Mouse (Mus musculus): ENCODE measurements around the gene Faap20.

The Faap20 gene

DNA sequence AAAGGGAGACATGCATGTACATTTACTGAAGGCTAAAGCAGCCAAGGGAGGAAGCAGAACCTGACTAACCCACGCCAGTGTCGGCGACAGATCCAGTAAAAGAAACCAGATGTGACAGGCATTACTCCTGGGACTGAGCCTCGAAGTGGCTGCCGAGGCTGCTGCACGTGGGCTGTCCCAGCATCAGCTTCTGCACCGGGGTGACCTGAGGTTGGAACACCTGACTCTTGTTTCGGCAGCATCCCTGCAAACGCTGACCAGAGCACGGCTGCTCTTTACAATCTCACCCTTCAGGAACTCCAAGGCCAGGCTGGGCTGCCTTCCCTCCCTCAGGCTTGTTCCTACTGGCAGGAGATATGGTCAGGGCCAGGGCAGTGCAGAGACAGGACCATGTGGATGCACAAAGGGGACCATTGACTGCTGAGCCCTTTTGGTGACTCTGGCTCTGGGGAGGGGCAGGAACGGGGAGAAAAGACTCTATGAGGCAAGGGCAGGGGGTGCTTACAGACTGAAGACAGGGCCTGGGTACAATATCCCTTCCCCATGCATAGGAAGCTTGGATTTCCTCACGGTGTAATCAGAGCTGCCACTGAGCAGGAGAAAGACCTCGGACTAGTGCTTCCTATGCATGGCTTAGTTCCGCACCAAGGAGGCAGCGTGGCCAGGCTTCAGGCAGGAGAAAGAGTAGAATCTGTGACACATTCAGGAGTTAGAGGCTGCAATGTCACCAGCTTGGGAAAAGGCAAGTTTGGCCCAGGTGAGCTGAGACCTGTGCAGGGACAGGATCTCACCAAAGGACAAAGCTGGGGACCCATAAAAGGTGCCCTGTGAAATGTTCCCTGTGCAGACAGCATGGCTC, 35.1 kb downstream of the Faap20 start:
- DNase-seq (ENCODE audit: low read depth, low spot score) = no peak

DNA sequence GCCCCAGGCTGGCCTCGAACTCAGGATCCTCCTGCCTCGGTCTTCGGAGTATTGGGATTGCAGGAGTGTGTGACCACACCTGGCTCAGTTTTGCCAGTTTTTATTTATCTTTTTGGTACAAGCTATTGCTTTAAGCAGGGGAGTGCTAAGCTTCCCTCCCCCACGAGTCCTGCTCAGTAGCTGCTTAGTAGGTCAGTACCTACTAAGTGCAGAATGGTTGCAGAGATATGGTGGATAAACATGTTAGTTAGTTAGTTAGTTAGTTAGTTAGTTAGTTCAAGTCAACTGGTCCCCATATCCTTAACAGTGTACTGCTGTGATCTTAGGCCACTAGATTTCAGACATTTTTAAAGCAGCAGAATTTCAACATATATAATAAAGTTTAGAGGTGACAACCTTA, 36.5 kb downstream of the Faap20 start:
- no peak for DNase-seq (ENCODE audit: low read depth, low spot score)

DNA sequence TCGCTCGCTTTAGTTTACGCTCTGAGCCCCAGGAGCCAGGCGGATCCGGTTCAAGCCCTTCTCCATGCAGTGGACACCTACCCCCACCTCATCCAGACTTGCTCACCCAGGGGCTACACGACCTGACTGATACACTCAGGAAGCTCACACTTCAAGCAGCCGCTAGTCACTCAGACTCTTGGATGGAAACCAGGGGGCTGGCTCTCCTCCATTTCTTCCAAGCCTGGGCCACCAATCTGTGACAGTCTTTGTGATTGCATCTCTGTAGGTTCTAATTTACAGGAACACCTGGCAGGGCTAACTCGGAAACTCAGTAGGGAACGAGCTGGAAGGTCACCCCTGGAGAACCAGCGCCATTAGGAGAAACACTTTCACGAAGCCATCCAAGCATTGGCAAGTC, 38.1 kb downstream of the Faap20 start:
- no peak for DNase-seq (ENCODE audit: low read depth, low spot score)

DNA sequence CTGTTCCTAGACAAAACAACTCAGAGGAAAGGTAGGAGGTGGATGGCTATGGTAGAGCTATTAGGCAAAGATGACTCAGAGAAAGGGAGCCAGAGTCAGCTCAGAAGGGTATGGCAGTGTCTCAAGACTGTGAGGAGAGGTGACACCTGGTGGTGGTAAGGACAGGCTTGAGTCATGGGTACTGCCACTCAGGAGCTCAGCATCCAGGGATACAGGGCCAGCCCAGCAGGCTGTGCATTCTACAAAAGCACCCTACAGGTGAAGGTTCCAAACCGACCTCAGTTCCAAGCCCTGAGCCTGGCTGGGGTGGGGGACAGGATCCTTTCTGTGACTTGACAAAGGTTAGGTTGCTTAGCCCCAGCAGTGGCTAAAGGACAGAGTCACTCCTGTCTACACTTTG, 39.0 kb downstream of the Faap20 start:
- DNase-seq (ENCODE audit: low read depth, low spot score) = no peak

DNA sequence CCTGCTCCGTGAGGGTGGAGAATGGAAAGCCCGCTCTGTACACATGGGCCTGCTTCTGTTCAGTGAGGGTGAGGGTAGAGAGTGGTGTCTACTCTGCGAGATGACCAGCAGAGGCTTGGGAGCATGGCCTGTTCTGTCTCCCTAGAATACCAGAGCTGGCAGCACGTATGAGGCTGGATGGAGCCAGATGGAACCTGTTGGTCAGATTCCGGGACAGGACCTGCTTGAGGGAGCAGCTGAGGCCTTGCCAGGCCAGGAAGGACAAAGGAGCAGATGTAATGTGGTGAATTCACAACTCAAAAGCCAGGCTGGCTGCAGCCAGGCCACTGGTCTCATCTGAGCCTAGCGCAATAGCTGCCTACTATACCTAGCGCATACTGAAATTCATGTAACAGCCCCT, 40.4 kb downstream of the Faap20 start:
- no peak for DNase-seq (ENCODE audit: low read depth, low spot score)

DNA sequence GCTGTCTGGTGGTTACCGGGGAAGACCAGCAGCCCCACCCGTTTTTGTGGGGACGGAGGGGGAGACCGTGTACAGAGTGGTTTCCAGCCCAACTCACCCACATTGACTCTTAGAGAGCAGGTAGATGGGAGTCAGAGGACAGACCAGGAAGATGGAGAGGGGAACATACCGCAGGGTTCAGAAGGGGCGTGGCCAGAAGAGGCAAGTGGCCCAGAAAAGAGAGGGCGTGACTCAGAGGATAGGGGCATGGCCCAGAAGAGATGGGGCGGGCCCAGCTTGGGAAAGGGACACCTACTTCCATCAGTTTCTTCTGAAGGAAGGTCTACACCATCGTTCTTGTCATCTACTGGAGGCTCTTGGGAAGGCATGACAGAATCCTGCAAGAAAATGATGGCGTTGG, 43.3 kb downstream of the Faap20 start:
- no peak for DNase-seq (ENCODE audit: low read depth, low spot score)

DNA sequence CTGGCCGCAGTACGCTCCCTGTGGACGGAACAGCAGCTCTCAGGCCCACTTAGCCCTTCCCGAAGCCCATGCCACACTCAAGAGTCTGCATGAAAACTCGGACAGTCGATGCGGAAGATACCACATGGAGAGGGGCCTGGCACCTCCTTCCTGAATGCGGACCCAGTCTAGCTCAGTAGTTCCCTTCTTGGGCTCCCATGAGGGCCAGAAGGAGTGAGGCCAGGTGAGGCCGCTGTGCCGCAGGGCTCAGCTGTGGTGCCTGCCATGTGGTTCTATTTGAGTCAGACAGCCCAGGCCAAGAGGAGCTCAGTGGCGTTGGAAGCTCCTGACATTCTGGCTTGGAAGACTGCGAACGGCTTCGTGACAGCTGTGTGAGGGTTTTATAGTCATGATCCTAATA, 44.8 kb downstream of the Faap20 start:
- no peak for DNase-seq (ENCODE audit: low read depth, low spot score)

DNA sequence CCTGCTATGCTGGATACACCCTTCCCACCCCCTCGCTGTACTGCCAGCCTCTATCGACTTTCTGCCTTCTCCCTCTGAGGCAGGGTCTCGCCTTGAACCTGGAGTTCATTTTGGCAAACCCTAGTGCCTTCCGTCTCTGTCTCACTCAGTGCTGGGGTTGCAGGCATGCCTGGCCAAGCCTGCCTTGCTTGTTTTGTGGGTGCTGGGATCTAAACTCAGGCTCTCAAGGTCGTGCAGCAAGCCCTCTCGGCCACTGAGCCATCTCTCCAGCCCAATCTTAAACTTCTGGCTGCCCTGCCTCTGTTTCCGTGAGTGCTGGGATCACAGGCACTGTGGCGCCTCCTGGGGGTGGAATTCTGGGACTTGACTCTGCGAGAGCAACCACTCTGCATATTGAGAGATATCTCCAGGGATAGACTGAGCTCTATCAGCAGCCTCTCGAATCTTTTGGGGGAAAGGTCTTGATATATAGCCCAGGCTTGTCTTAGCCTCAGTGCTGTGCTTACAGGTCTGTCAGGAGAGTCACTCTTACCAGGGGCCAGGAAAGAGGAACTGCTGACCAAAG, 45.5 kb downstream of the Faap20 start:
- no peak for DNase-seq (ENCODE audit: low read depth, low spot score)

DNA sequence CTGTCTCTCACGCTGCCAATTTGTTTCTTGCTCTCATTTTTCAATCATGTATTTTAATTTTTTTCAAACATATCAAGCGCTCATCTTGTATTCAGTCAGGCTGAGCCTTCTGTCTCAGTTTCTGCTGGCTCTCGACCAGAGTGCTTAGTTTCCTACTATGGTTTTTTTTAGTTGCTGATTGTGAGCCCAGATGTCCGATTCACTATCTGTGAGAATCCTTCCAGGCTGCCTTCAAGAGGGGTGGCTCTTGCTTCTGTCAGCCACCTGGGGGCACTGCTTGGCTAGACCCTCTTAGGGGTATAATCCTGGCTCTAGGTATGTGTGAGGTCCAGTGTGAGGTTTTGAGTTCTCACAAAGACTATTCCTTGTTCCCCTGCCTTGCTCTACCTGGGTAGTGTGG, 46.4 kb downstream of the Faap20 start:
- no peak for DNase-seq (ENCODE audit: low read depth, low spot score)

DNA sequence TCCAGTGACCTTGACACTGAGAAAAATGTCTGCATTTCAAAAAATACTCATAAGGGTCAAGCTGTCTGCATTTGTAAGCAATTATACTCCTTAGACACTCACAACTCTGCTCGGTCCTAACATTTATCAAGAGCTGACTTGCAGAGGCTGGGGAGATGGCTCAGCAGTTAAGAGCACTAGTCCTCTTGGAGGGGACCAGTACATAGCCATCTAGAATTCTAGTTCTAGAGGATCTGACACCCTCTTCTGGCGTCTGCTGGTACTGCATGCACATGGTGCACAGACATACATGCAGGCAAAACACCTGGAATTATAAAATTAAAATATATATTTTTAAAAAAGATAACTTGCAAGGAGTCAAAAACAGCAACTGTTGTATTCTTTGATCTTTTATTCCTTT, 47.5 kb downstream of the Faap20 start:
- DNase-seq (ENCODE audit: low read depth, low spot score) = no peak

DNA sequence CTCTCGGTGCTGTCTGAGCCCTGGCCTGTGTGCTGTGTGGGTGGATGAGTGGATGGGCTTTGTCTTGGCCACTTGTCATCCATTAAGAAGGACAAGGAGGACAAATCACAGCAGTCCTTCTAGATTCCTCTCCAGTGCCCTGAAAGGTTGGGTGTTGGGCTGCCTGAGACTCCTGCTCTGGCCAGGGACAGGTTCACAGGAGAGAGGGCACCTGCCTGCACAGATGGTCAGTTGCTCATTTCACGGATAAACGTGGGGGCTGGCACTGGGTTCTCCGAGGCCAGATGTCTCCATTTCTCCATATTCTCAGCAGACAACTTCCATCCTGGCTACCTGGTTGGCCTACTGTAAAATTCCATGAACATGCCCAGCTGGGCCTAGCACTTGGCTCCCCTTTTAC, 49.2 kb downstream of the Faap20 start:
- no peak for DNase-seq (ENCODE audit: low read depth, low spot score)

DNA sequence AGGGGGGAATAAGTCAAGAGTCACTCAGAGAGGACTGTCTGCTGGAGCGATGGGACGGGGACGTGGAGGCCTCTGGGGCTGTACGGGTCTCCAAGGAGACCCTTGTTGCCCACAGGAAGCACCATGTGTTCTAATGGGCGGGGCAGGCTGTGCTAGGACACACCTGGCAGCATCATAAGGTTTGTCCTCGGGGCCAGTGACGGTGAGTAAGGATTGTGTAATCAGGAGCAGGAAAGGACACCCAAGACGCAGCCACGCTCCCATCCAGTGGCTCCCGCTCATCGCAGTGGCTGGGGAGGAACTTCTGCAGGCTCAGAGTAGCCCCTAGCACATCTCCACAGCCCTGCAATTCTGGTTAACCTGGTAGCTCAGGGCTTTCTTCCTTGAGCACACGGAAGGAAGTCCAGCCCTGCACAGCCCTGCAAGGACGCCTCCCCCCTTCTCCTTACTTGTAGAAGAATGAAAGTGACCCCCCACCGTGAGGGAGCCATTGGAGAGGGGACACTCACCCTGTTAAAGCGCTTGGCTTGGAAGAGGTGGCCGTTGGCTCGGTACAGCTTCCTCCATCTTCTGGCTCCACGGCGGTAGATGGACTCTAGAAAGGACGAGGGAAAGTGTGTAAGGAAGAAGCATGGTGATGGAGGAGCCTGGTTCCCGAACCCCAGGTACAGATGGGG, 51.0 kb downstream of the Faap20 start:
- DNase-seq (ENCODE audit: low read depth, low spot score) = no peak

DNA sequence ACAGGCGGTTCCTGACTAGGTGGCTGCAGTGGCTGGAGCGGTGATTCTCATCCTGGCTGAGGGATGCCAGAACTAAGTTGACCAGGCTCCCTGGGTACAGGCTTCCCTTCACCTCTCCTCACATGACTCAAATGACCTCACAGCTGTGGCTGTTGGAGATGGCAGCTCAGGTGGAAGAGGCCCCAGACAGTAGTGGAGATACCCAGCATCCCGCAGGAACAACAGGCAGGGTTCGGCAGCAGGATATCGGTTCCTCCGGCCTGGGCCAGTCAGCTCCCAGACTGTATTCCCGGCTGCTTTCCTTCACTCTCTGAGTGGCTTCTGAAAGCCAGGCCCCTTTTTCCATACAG, 51.5 kb downstream of the Faap20 start:
- no peak for DNase-seq (ENCODE audit: low read depth, low spot score)

DNA sequence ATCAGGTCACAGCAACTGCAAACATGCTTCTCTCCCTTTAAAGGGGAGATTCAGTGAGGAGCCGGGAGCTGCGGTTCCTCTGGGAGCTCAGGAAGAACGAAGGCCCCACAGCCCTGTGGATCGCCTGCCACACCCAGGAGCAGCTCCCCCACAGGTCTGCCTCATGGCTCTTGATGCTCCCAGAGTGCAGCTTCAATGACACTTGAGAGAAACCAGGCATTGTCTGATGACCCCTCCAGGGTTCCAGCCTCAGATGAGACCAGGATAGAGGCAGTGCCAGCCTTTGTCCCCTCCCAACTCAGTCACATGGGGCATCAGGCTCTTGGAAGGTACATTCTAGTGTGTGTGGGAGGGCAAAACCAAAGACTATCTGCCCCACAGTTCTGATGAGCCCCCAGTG, 52.4 kb downstream of the Faap20 start:
- DNase-seq (ENCODE audit: low read depth, low spot score) = no peak

DNA sequence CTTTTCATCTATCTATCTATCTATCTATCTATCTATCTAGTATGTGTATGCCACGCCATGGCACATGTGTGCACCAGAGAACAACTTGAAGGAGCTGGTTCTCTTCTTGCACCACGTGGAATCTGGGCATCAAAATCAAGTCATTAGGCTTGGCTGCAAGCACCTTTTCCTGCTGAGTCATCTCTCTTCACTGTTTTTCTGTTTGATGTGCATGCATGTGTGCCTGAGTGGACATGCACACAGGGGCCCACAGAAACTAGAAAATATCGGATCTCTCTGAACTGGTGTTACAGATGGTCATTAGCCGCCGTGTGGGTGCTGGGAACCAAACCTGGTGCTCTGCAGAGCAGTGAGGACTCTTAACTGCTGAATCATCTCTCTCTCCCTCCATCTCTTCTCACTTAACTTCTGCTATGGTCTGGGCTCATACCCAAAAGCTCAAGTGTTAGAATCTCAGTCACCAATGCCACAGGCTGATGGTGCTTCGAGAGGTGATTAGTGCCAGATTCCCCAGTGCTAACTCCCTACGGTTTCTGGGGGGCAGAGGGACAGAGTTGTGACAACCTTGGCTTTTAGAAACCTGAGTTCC, 55.0 kb downstream of the Faap20 start:
- DNase-seq (ENCODE audit: low read depth, low spot score) = no peak

DNA sequence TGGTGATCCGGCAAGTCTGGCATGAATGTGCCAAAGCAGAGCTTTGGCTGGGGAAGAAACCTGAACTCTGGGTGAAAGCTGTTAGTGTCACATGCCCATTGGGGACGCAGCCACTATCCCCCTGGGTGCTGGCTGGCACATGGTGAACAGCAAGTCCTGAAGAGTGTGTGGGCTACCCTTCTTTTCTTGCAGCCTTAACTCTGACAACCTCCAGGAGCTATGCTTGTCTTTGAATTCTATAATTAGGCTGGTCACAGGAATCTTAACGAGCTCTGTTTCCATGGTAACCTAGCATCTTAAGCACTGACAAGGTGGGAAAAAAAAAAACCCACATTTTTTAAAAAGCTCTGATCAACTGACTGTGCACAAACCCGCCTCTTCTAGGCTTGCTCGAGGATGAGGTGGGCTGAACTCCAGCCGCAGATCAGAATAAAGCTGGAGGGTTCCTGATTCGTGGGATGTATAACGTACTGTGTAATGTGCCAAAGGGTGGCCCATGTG, 56.0 kb downstream of the Faap20 start:
- peak; percentile 47 for DNase-seq (ENCODE audit: low read depth, low spot score)
